Mouse (Mus musculus) hematopoietic multipotent progenitor cell, adult 10-12 weeks (in vitro differentiated cells): ENCODE data around the gene Asap2. TPM values are rescaled to one million over a fixed set of nuclear protein-coding genes. Genes with fewer than 3 reads are reported as not detected.

Source experiments
- polyA plus RNA-seq: library from polyadenylated mRNA; stranded (reverse); fragments of >175 nt; gene quantifications from 2 replicates; pipeline ENCODE4 v1.2.3, GENCODE M21; 2012; ENCODE audit warnings: low replicate concordance

Gene Asap2
- polyA plus RNA-seq = 2.3 and 4.0 TPM in 2 replicates

GRCm38 (mm10) chr12:20990132-20990531 is at the start of gene Asap2:
Asap2 (plus strand) TSS chr12:20990459.

GRCm38 (mm10) chr12:21284761-21285441 is 294.6 kb downstream of the Asap2 start, which contains the start of gene Cpsf3:
Cpsf3 (plus strand) TSS chr12:21285391.

GRCm38 (mm10) chr12:21286243-21286622 is 296.0 kb downstream of the Asap2 start, which contains the start of gene Itgb1bp1:
Itgb1bp1 (minus strand) TSS chr12:21286284.

GRCm38 (mm10) chr12:21315923-21316868 is 325.9 kb downstream of the Asap2 start, which contains the start of gene Iah1:
Iah1 (plus strand) TSS chr12:21316389.

